Mouse (Mus musculus): ENCODE results near the gene Cdc42bpa.

The Cdc42bpa gene

DNA sequence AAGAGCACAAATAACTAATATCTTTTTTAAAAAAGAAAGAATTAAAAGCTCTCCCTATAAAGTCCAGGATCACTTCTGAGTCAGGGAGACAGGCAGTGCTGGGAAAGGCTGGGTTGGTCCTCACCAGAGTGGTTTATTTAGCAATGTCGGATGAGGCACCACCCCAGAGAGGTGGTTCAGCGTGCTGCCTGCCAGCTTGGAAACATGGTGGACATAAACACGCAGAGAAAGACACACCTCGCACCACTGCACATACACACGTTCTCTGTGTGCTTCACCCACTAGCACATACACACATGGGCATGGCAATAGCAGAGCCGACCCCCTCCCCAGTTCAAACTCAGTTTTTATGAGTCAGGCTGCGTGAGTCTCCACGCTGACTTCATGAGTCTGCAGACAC is 230.8 kb downstream of the Cdc42bpa start:
- no peak for DNase-seq (ENCODE audit: low read depth, low spot score)

DNA sequence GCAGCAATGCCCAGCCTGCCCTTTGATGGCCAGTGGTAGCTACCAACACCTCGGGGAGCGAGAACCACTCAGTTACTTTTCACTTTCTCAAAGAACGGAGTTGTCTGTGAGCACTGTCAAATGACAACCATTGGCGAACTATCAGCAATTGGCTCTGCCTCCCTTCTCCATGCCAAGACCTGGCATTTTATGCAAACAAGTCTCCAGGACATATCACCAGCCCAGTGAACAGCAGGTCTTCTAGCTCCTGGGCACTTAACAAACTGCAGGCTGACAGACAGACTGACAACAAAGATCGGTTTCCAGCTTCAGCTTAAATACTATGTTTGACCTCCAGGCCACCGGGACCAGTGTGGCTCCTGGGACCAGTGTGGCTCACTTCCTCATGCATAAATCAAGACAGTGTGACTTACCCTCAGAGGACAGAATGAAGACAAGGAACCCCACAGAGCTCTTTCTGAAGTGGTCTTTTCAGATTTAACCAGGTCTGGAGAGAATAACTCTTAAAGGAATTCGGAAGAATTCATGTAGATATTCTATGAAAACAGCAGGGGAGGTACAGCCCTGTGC is 231.5 kb downstream of the Cdc42bpa start:
- DNase-seq (ENCODE audit: low read depth, low spot score): no peak

DNA sequence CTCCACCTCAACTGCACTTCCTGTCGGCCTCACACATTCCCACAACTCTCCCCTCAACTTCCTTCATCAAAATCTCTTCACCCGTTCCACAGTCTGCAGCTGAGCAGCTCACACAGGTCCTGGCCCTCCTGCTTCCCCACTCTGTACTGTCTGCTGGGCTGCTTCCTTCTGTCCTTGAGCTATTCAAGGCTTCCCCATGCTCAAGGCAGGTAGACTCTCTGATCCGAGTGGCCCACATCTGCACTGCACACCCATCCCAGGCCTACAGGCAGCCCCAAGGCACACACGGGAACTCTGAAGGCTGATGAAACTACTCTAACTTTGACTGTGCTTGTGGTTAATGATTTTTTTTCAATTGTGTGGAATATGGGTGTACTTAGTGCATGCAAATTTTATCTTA is 232.6 kb downstream of the Cdc42bpa start:
- no peak for DNase-seq (ENCODE audit: low read depth, low spot score)

DNA sequence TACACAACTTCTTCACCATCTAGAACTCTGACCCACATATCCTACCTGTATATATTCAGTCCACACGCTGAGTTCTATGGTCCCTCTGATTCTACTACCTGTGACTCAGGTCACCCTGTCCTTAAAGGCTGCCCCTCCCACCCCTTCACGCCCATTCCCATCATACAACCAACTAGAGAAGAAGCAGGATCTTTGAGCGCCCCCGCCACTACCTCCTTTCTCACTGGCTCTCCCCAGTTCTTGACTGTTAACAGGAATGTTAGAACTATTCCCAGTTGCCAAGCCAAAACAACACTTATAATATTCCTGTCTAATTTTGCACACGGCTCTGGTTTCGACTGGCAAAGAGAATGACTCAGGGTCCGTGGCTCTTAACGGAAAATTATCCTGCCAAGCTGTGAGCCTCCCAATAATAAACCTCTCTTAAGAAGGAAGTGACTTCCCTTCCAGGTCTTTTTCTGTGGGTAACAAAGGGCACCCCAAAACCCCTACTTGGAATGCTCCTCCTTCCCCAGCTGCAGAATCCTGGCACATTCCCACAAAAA is 233.2 kb downstream of the Cdc42bpa start:
- peak; percentile 9 for DNase-seq (ENCODE audit: low read depth, low spot score)

DNA sequence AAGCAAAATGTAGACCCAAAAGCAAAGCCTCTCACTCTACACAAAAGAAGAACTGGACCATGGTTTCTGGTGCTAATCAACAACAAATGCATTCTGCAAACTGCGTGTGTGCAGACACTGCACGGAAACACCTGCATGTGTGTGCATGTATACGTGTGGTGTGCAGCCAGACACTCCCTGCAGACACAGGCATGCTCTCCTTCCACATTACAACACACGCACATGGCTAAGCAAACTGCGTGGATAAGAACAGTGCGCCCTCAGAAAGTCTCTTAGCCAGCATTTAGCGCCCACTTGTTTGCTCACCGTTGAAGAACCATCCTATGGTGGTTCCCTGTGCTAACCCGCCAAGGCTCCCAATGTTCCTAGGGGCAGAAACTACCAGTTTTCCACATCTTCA is 233.8 kb downstream of the Cdc42bpa start:
- no peak for DNase-seq (ENCODE audit: low read depth, low spot score)

DNA sequence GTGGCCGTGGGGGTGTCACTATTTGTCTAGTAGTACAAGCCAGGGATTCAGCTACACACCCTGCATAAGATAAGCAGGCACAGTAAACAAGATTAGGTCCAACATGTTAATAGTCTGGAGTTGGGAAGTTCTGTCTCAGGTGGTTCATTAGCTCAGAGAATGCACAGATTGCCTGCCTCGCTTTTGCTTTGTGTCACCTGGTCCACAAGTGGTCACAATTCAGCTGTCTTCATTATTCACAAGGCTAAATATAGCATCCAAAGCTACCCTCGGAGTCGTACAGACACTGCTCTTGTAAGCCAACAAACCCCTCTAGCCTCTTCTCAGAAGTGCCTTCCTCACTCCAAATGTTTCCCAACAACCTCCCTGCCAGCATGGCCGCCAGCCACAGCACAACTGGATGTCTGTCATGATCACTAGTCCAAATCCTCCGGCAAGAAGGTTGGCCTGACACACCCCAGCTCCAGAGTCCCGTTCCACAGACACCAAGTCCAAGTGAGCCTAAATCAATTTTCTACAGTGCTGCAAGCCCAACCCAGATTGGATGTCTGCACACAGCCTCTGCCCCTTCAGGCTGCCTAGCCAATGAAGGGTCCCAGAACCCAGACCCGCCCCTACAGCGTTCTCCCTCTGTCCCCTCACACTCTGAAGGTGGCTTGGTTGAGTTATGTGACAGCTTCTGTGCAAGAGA is 234.7 kb downstream of the Cdc42bpa start:
- peak; percentile 32 for DNase-seq (ENCODE audit: low read depth, low spot score)

DNA sequence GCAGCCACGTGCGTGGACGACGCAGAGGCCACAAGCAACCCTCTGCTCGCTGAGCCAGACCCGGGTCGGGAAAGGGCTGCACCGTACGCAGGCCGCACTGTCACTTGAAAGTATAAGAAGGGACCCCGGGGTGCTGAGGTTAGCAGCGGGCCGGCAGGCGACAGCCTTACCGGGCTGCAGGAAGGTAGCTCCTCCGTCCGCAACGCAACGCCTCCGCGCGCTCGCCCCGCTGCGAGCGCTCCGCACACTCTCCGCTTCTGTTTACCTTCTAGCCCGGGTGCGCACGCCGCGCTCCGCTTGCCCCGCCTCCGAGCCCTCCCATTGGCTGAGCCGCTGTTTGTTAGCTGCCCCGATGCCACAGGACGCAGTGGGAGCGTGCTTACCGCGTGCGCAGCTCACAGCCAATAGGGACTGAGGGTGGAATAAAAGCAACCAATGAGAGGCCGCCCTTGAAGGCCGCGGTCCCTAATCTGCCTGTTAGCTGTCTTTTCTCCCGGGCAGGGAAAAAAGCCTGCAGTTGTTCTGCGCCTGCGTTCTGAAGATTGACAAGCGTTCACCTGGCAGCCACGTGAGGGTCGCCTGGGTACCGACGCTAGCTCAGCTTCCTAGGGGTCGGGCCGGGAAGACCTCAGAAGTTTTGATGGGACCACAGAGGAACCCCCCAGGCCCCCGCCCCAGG is 235.6 kb downstream of the Cdc42bpa start:
- peak; percentile 98 for DNase-seq (ENCODE audit: low read depth, low spot score)

DNA sequence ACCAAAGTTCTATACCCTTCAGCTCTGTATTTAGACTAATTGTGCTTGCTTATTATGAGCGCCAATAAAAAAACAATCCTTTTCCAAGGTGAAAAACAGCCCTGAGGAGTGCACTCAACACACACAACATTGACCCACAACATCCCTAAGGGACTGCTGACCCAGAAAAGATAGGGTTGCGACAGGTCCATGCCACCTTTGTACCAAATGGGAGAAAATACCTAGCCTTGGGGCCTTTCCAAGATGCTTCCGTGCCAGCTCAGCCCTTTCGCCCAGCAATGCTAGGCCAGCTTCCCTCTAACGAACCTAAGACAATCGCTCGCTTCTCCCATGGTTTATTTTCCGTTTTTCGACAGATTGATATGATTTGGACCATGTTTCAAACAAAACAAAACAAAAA is 236.2 kb downstream of the Cdc42bpa start:
- DNase-seq (ENCODE audit: low read depth, low spot score): no peak

DNA sequence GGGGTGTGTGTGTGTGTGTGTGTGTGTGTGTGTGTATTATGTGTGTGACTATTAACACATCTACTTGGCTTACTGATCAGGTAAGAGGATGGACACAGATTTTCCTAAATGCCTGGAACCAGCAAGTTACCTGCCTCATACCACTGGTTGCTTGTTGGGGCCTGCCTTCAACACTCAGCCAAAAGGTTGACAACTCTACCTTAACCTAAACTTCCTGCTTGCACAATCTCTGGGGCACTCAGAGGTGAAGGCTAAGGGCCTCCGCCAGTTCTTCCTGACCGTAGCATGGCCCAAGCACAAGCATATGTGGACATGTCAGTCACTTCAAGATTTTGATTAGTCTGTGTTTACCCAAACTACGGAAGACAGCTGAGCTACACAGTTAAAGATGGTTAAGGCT is 237.7 kb downstream of the Cdc42bpa start:
- no peak for DNase-seq (ENCODE audit: low read depth, low spot score)

DNA sequence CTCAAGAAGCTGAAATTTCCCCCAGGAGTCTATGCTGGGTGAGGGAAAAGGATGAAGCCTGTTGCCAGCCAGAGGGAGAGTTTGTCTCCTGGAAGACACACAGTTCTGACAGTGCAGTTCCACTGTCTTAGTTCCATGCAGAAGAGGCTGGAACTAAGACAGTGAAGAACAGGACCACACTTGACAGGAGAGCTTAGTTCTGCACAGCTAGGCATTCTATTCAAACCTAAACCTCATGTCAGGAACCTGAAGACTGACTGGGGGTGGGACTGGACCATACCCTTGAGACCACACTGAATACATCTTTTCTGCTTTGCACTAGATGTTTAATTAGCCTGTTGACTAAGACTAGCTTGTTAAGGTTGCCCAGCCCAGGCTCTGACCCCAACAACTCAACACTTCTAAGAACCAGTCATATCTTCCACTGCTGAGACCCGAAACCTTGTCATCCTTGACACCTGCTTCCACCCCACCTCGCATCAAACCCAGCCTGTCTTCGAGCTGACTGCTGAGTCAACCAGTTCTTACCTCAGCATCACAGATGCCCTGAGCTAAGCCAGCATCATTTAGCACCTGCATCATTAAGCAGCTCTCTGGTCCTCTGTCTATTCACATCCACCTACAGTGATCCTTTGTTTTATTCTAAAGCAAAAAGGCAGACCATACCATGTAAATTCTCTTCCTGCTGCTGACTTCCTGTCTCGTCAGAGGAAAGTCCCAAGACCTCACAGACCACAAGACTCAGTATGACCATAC is 238.9 kb downstream of the Cdc42bpa start, which contains the start of gene Coq8a:
Coq8a (minus strand) TSS at position 644 of the 756 bp plus-strand sequence.
- DNase-seq (ENCODE audit: low read depth, low spot score): peak; percentile 13

DNA sequence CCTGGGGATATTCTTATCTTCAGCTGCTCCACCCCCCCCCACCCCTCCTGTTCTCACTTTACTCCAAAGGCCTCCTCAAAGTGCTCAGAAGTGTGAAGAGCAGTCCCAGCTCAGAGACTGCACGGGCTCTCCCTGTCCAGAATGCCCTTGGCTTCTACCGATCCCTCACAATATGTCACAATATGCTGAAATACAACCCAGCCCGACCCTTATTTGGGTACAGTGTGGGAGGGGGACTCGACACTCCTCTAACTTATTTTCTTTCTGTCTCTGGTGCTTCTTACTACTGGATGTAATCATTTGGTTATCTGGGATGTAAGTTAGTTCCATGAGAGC is 239.4 kb downstream of the Cdc42bpa start:
- no peak for DNase-seq (ENCODE audit: low read depth, low spot score)

DNA sequence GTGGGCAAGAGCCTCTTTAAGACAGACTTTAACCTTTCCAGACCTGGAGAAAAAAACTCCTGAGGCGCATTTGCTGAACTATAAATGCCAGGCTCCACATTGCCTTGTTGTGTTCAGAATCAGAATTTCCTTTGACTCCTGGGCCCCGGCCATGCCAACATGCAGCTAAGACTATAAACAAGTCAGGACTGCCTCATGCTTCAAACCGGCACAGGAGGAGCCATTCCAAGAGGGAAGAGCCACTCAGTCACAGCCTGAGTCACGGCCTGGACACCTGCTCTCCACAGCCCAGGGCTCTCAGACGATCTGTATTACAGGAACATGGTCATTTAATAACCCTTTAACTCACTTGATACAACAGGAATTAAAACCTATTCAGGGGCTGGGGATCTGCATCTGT is 240.4 kb downstream of the Cdc42bpa start:
- no peak for DNase-seq (ENCODE audit: low read depth, low spot score)

DNA sequence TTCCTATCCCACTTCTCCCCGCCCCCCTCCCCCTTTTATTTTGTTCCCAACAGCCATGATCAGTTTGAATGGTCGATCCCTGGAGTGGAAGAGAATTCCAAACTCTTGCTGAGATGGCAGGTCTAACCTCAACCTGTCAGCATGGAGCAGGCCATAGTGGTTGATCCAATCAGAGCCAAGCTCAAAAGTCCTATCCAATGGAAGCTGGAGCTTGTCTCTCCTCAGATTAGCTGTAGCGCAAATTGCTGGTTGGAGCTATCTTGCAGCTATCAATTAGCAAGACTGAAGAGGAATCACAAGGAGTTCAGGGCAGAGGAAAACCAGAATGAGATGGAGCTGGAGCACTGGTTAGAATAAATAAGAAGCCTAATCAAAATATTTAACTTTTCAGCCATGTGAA is 248.1 kb downstream of the Cdc42bpa start:
- DNase-seq (ENCODE audit: low read depth, low spot score): no peak

DNA sequence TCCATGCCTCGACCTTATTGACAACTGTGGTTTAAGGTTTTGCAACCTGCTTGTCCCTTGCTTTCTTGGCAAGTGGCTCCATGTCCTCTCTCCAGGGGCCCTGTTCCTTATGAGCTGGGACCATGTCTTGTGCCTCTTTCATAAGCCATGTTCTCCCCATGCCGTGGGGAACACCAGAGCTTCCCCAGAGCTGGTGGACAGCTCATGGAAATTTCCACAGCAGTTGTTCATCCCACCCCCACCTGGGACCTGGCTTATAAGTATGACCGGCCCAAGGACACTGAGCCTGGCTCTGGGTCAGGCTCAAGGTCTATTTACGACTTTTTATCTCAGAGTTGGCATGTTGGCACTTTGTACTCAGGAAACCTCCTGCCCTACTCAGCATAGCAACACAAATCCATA is 249.8 kb downstream of the Cdc42bpa start:
- no peak for DNase-seq (ENCODE audit: low read depth, low spot score)

DNA sequence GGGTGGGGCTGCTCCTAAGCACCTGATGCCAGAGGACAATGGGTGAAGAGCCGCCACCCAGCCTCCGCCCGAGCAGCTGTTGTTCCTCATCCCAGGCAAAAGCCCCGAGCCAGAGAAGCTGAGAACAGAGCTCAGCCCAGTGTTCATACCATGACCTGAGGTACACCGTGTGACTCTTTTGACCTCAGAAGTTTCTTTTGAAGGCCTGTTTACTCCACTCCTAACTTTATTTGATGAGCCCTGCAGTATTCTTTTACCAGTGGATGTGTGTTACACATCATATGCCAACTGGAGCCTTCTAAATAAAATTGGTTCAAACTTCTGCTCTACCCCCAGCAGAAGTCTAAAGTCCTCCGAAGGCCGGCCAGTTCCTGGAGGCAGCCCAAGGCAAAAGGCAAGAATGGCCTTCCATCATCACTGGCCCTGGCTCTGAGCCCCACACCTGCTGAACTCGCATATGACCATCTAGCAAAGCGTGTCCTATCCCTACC is 250.6 kb downstream of the Cdc42bpa start:
- DNase-seq (ENCODE audit: low read depth, low spot score): no peak

DNA sequence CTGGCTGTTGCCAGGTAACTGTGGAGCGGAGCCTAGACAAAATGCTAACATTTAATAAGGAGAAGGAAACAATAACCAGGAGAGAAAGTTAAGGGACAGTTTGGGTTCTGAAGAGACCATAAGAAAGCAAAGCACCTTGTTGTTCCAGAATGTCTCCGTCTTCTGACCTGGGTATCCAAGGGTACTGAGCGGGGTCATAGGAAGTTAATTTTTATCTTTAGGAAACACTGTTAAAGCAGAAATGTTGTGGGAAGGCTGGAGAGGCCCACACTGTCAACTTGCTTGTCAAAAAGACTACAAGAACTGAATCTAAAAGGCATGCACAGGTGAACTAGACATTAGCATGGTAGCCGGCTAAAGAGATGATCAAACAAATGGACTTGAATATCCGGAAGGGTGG is 252.6 kb downstream of the Cdc42bpa start:
- no peak for DNase-seq (ENCODE audit: low read depth, low spot score)

DNA sequence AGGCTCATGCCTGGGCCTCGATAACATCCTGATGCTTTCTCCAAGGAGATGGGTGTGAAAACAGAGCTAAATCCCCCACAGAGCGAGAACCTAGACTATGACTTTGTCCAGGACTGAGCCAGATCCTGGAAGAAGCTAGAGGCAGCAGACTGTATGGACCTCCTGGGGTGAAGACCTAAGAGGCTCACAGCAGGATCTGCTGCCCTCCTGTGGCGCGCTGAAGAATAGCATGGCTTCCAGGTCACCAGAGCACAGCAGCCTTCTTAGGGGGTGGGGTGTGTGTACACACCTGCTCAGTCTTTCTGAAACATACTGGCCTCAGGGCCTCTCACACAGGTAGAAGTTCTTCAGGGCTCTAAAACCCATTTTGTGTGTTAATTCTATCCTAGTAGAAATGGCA is 254.8 kb downstream of the Cdc42bpa start:
- DNase-seq (ENCODE audit: low read depth, low spot score): peak; percentile 75
